Mouse (Mus musculus): ENCODE measurements at regions not wholly inside any gene's neighbourhood (a gene's known extent, or its start where the extent isn't known, plus 50 kb on each side); places are given as distances from the start of the nearest gene placed in this dataset.

DNA sequence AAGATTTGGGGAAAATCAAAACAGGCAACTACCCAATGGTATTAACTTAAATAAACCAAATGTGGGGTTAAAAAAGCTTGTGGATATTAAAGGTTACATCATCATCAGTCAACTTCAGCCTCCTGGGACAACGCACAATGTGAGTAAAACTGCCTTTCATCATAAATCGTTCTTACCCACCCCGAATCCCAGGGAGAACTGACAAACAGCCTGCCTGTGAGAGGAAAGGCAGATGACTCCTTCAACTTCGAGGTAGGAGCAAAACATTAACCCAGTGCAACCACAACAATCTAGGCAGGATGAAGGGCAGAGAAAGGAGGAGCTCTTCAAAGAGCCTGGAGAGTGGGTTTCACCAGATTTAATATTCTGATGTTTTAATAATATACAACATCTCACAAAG is 135.3 kb upstream of the Gm37988 start:
- DNase-seq (ENCODE audit: low spot score in 2 of 2) = no peak

DNA sequence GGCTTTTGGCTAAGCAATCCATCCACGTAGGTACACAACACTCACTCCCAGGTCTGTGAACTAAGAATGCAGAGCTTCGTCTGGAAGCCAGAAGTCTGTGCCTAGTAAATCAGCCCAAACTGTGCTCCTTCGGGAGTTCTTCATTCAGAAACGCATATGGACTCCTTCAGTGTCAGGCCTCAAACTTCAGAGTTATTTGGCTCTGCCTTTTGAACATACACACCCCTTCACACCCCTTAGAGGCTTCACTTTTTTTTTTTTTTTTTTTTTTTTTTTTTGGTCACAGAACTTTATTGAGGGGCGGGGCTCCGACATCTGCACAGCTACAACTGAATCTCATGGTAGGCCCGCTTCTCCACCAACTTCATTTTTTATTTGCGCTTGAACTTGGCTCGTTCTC is 120.1 kb upstream of the Gm37988 start:
- no peak for DNase-seq (ENCODE audit: low spot score in 2 of 2)

DNA sequence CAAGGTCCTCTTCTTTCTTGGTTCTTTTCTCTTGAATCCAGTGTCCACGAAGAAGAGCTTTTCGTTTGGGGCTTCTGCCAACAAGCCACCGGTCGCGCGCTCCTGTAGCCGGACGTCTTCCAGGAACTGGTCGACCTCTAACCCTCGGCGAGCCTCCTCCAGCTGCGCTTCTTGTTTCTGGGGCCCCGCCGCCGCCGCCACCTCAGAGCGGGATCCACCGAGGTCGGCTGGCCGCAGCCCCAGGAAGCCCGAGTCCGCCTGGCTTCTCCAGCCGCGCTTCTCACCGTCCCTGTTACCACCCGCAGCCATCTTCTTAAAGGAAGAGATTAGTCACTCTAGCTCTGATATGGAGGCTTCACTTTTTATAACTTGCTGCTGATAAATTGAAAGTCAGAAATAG is 118.6 kb upstream of the Gm37988 start:
- no peak for DNase-seq (ENCODE audit: low spot score in 2 of 2)

DNA sequence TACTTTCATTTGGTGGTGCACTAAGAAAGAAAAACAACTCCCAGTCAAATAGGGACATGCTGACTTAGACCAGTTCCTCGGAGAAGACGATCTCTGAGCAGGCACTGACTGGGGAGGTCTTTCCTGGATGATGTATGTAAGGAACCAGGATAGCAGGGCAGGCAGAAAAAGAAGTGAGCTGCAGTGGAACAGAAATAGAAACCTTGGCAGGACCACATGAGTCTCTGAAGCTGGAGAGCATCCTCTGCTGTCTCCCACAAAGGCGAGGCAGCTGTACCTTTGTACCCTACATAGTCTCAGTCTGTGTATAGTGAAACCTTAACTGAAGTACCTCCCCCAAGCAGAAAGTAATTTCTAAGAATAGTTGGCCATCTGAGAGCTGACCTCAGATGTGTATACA is 104.4 kb upstream of the Gm37988 start:
- peak in 1 of 2 experiments; percentile 3 for DNase-seq (ENCODE audit: low spot score in 2 of 2)

DNA sequence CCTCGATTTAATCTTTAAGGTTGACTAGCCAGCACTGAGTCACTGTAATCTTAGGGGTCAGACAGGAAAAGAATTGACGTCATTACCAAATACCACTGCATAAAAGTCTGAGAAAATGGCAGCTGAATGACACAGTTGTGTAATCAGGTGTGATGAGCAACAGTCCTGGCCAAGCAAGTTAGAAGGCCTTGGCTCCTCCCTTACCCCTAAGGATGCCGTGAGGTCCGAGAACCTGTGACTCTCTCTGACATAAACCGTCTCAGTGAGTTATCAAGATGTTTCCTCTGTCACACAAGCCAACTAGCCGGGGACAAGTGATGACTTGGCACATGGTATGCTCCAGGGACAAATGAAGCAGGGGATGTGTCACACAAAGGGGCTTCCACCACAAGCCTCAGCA is 101.5 kb upstream of the Gm37988 start:
- DNase-seq (ENCODE audit: low spot score in 2 of 2) = no peak

DNA sequence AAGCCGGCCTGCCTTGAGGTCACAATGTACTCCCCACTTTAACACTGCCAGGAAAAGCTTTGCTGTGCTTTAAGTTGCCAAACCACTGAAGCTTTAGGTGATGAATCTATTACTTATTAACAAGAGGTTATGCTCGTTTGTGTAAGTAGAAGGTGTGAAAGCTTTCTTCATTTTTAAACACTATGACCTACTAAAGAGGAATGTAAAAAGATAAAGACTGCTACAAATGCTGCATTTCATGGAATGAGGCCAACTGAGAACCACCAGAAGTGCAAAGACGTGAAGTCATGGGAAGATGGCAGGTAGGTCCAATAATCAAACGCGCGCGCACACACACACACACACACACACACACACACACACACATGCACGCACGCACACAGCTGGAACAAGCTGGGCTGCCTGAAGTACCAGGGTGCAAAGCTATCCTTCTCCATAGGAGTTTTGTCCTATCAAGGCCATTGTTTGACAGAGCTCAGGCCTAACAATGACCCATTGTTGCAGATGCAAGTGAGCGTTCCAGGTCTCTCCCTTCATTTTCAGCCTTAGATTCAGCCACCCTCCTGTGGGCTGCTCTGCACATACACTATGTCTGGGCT is 85.3 kb upstream of the Gm37988 start:
- peak in 1 of 2 experiments; percentile 4 for DNase-seq (ENCODE audit: low spot score in 2 of 2)
